Comparison of ENCODE assay signal across 9 mouse cellular contexts in the genomic region with DNA sequence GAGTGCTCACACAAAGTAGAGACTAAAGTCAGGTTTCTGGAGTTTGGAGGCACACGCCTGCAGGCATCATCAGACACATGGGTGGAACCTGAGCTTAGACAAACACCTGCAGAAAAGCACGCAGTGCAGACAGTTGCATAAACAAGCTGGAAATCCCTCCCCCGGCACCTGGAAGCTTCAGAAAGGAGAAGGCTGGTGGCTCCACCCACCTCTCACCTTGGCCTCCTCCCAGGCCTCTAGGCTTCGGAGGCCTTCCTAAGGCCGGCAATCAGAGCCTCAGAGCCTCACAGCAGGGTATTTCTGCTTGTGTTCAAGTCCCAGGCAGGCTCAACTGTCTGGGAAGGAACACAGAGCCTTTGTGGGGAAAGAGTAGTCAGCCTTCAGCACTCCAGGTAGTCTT.
A peak's percentile ranks its signal among the peaks of the same experiment; 100 is the strongest.
DNase-seq lines count a peak whose midpoint lies in the region; ATAC-seq lines count a peak whose summit lies in the region.
"Had no signal": no experiment of that assay in that cellular context is flagged by ENCODE, and none has a peak within 500 bp of the region (broad histone marks: within the 10 kb centered on the region; RNA-seq: fewer than 3 reads in every experiment).

No protein-coding gene starts in this region.

- no peaks in the 10 kb centered on the region for H3K9me3 ChIP-seq in heart, embryonic 15.5 days (replicated peaks)
- H3K9me3 ChIP-seq in embryonic facial prominence, embryonic 10.5 days: no peaks in the 10 kb centered on the region

- DNase-seq in heart, postnatal 10 days: no peak
- peak; percentile 59 for DNase-seq in embryonic facial prominence, embryonic 10.5 days (ENCODE audit: low spot score)
- DNase-seq in kidney, postnatal 25 days: peak; percentile 85 to 90
- peak; percentile 55 for DNase-seq in lung, postnatal 14 days
- DNase-seq in c-Kit-positive CD71-positive TER-119-positive erythroid progenitor cells, embryonic 14.5 days (ENCODE audit: low spot score): no peak
- DNase-seq in frontal cortex, adult 2 months (ENCODE audit: extremely low spot score in 1 of 2, low spot score in 1 of 2): no peak
- no peak for DNase-seq in right cerebral cortex, adult 18-20 months
- DNase-seq: thymus, postnatal 25 days had no signal

- intact Hi-C loops in heart, postnatal 10 days (cut with DNase I): loop anchor here (2.0 kb wide), 2 partner anchors 37 to 49 kb away; no protein-coding TSS in a partner anchor

- no peak overlapping the region for H3K9ac ChIP-seq in heart, embryonic 15.5 days

- ATAC-seq in heart, embryonic 15.5 days (replicated peaks; ENCODE audit: insufficient number of reproducible peaks, insufficient read depth, low FRiP score, low read depth): no peak

- peak overlapping the region; percentile 51 for H3K27ac ChIP-seq in heart, embryonic 15.5 days
- peak overlapping the region; percentile 92 for H3K27ac ChIP-seq in embryonic facial prominence, embryonic 10.5 days (replicated peaks)

- no peaks in the 10 kb centered on the region for H3K27me3 ChIP-seq in heart, embryonic 15.5 days
- H3K27me3 ChIP-seq in embryonic facial prominence, embryonic 10.5 days (replicated peaks; ENCODE audit: low read depth, poor library complexity, severe bottlenecking): no peaks in the 10 kb centered on the region

- H3K36me3 ChIP-seq in heart, embryonic 15.5 days: no peaks in the 10 kb centered on the region
- H3K36me3 ChIP-seq in embryonic facial prominence, embryonic 10.5 days (replicated peaks): no peaks in the 10 kb centered on the region

- peaks cover 68% of the 10 kb centered on the region for H3K4me1 ChIP-seq in heart, embryonic 15.5 days (replicated peaks)
- peaks cover 85% of the 10 kb centered on the region for H3K4me1 ChIP-seq in embryonic facial prominence, embryonic 10.5 days

- no peak overlapping the region for H3K4me2 ChIP-seq in heart, embryonic 15.5 days

- H3K4me3 ChIP-seq in heart, embryonic 15.5 days: no peak overlapping the region
- no peak overlapping the region for H3K4me3 ChIP-seq in embryonic facial prominence, embryonic 10.5 days

- 70% methylated on average over 5 of the region's 5 CpGs for WGBS in heart, embryonic 15.5 days
- 32% methylated on average over 5 of the region's 5 CpGs for WGBS in embryonic facial prominence, embryonic 10.5 days

Comparison
In these comparisons a context has a peak if more than half of its experiments do, and no peak if none do; other contexts are left out.
1. DNase-seq: peak in embryonic facial prominence, embryonic 10.5 days (single experiment), kidney, postnatal 25 days (2 of 2) and lung, postnatal 14 days (single experiment); none in heart, postnatal 10 days (0 of 2), c-Kit-positive CD71-positive TER-119-positive erythroid progenitor cells, embryonic 14.5 days (single experiment), frontal cortex, adult 2 months (0 of 2) and right cerebral cortex, adult 18-20 months (single experiment).